8 mouse cellular contexts compared by ENCODE assay signal in genomic region chr14:54924641-54925348, GRCm38 (mm10). TPM values are rescaled to one million over a fixed set of nuclear protein-coding genes. Genes with fewer than 3 reads are reported as not detected.
DNase-seq lines count a peak whose midpoint lies in the region; ATAC-seq and TF ChIP-seq lines count a peak whose summit lies in the region.

No protein-coding gene starts in this region.

- H3K36me3 ChIP-seq in liver, embryonic 14.5 days (replicated peaks; ENCODE audit: control insufficient read depth, insufficient read depth, low read depth), result no peaks in the 10 kb centered on the region
- H3K36me3 ChIP-seq in neural tube, embryonic 13.5 days, result peaks cover 24% of the 10 kb centered on the region

- ATAC-seq in liver, embryonic 14.5 days (ENCODE audit: insufficient read depth), result peak; percentile 83
- peak; percentile 29 for ATAC-seq in neural tube, embryonic 13.5 days (ENCODE audit: low read depth)
- ATAC-seq in CD4-positive, CD25-positive, alpha-beta regulatory T cell, adult 4 months, result no peak

- no peak for TF ChIP-seq CTCF in liver, embryonic 14.5 days (IDR thresholded peaks at IDR 0.05; ENCODE audit: low read depth)

- intact Hi-C loops in heart, postnatal 10 days (cut with DNase I), result loop anchor here (2.0 kb wide), 1 partner anchor 24 kb away; no protein-coding TSS in a partner anchor

- H3K27me3 ChIP-seq in liver, embryonic 14.5 days (ENCODE audit: control insufficient read depth, insufficient read depth, low read length), result peaks cover 43% of the 10 kb centered on the region
- H3K27me3 ChIP-seq in neural tube, embryonic 13.5 days, result peaks cover 3% of the 10 kb centered on the region

- no peak overlapping the region for H3K9ac ChIP-seq in liver, embryonic 14.5 days (replicated peaks)
- peak overlapping the region; percentile 87 for H3K9ac ChIP-seq in neural tube, embryonic 13.5 days

- H3K27ac ChIP-seq in liver, embryonic 14.5 days, result no peak overlapping the region
- peak overlapping the region; percentile 95 for H3K27ac ChIP-seq in neural tube, embryonic 13.5 days (replicated peaks)

- H3K4me2 ChIP-seq in liver, embryonic 14.5 days (ENCODE audit: low read depth), result peak overlapping the region; percentile 42
- peak overlapping the region; percentile 94 for H3K4me2 ChIP-seq in neural tube, embryonic 13.5 days

- peak; percentile 34 for DNase-seq in adrenal gland, adult 2 months
- DNase-seq in adrenal gland, adult 18-20 months (ENCODE audit: low spot score in 2 of 2), result no peak
- DNase-seq in fat pad, adult 2 months (ENCODE audit: extremely low read depth, low read depth, low spot score), result peak; percentile 84
- peak; percentile 78 for DNase-seq in heart, postnatal 10 days
- DNase-seq in liver, embryonic 14.5 days (ENCODE audit: low read depth in 3 of 3, low spot score in 3 of 3), result peak; percentile 27 to 50 (median 31)
- DNase-seq in spleen, adult 12 weeks (ENCODE audit: low spot score), result no peak

- 34% methylated on average over 7 of the region's 7 CpGs for WGBS in liver, embryonic 14.5 days (ENCODE audit: insufficient replicate concordance)
- 11% methylated on average over 7 of the region's 7 CpGs for WGBS in neural tube, embryonic 13.5 days

- peaks cover 8 to 12% of the 10 kb centered on the region in 2 experiments for H3K4me1 ChIP-seq in liver, embryonic 14.5 days (replicated peaks; ENCODE audit: control insufficient read depth in 2 of 2, insufficient read depth in 2 of 2, low read length in 1 of 2)
- peaks cover 39% of the 10 kb centered on the region for H3K4me1 ChIP-seq in neural tube, embryonic 13.5 days (replicated peaks)

- no peak for TF ChIP-seq EP300 in liver, embryonic 14.5 days (IDR thresholded peaks at IDR 0.05; ENCODE audit: low read depth)

- no peak overlapping the region for H3K4me3 ChIP-seq in liver, embryonic 14.5 days (ENCODE audit: insufficient read depth in 1 of 2, low read depth in 2 of 2, low read length in 2 of 2)
- H3K4me3 ChIP-seq in neural tube, embryonic 13.5 days, result peak overlapping the region; percentile 56

- H3K9me3 ChIP-seq in liver, embryonic 14.5 days (ENCODE audit: control insufficient read depth, low read length), result no peaks in the 10 kb centered on the region
- H3K9me3 ChIP-seq in neural tube, embryonic 13.5 days, result peaks cover 12% of the 10 kb centered on the region; the same call in 1 of the 2 replicates

RNA-seq across cellular contexts. Expression of gene Efs, which starts 1.1 kb away (rescaled TPM):
- total RNA-seq in adrenal gland, adult 2 months (2021), result 1 to 10 TPM; 1.9 to 4.9 TPM
- polyA plus RNA-seq in adrenal gland, adult 2 months (2012; rRNA removed), result 7.7 and 11.4 TPM in 2 replicates
- total RNA-seq in adrenal gland, adult 18-20 months (2021), result 1 to 10 TPM; 2.4 to 4.9 TPM
- total RNA-seq in heart, postnatal 10 days (2021), result 1 to 10 TPM; 7.4 TPM
- 0.54 and 0.69 TPM in 2 replicates for polyA plus RNA-seq in liver, embryonic 14.5 days (2012; rRNA removed)
- 0.23 and 0.39 TPM in 2 replicates for polyA plus RNA-seq in liver, embryonic 14.5 days (2014; fragmentation: Nextera tagmentation; extraction: Ambion mirVana)
- 13.8 and 16.0 TPM in 2 replicates for polyA plus RNA-seq in neural tube, embryonic 13.5 days (2015; fragmentation: Nextera tagmentation; extraction: Ambion mirVana)
- not detected for polyA plus RNA-seq in CD4-positive, CD25-positive, alpha-beta regulatory T cell, adult 4 months (2017; shearing (Covaris generic))

RNA-seq across cellular contexts. Expression of gene Il25, which starts 7.7 kb away (rescaled TPM):
- total RNA-seq in adrenal gland, adult 2 months (2021), result not detected
- 0.12 and 0.17 TPM in 2 replicates for polyA plus RNA-seq in adrenal gland, adult 2 months (2012; rRNA removed)
- total RNA-seq in adrenal gland, adult 18-20 months (2021), result not detected
- total RNA-seq in heart, postnatal 10 days (2021), result not detected
- polyA plus RNA-seq in liver, embryonic 14.5 days (2012; rRNA removed), result not detected in 2 replicates
- not detected in 2 replicates for polyA plus RNA-seq in liver, embryonic 14.5 days (2014; fragmentation: Nextera tagmentation; extraction: Ambion mirVana)
- polyA plus RNA-seq in neural tube, embryonic 13.5 days (2015; fragmentation: Nextera tagmentation; extraction: Ambion mirVana), result 1.3 and 1.6 TPM in 2 replicates
- not detected for polyA plus RNA-seq in CD4-positive, CD25-positive, alpha-beta regulatory T cell, adult 4 months (2017; shearing (Covaris generic))

RNA-seq across cellular contexts. Expression of gene Cmtm5, which starts 11.3 kb away (rescaled TPM):
- under 1 TPM in 1 of 2 experiments, not detected in 1; 0.78 TPM for total RNA-seq in adrenal gland, adult 2 months (2021)
- polyA plus RNA-seq in adrenal gland, adult 2 months (2012; rRNA removed), result 1.9 and 2.9 TPM in 2 replicates
- total RNA-seq in adrenal gland, adult 18-20 months (2021), result under 1 TPM in 1 of 2 experiments, not detected in 1; 0.96 TPM
- total RNA-seq in heart, postnatal 10 days (2021), result under 1 TPM in 1 of 2 experiments, not detected in 1; 0.91 TPM
- polyA plus RNA-seq in liver, embryonic 14.5 days (2012; rRNA removed), result 0.04 TPM in 1 of 2 replicates, not detected in the other
- not detected in 2 replicates for polyA plus RNA-seq in liver, embryonic 14.5 days (2014; fragmentation: Nextera tagmentation; extraction: Ambion mirVana)
- polyA plus RNA-seq in neural tube, embryonic 13.5 days (2015; fragmentation: Nextera tagmentation; extraction: Ambion mirVana), result 20.2 and 24.7 TPM in 2 replicates
- not detected for polyA plus RNA-seq in CD4-positive, CD25-positive, alpha-beta regulatory T cell, adult 4 months (2017; shearing (Covaris generic))

RNA-seq across cellular contexts. Expression of gene Slc22a17, which starts 11.9 kb away (rescaled TPM):
- 10 to 100 TPM; 24.9 to 45.1 TPM for total RNA-seq in adrenal gland, adult 2 months (2021)
- 191 and 246 TPM in 2 replicates for polyA plus RNA-seq in adrenal gland, adult 2 months (2012; rRNA removed)
- 10 to 100 TPM; 36.7 to 43.9 TPM for total RNA-seq in adrenal gland, adult 18-20 months (2021)
- total RNA-seq in heart, postnatal 10 days (2021), result 10 to 100 TPM in 1 of 2 experiments, 1 to 10 TPM in 1; 9.6 to 10.8 TPM
- polyA plus RNA-seq in liver, embryonic 14.5 days (2012; rRNA removed), result 4.2 and 5.1 TPM in 2 replicates
- 0.79 and 0.96 TPM in 2 replicates for polyA plus RNA-seq in liver, embryonic 14.5 days (2014; fragmentation: Nextera tagmentation; extraction: Ambion mirVana)
- 153 TPM in 2 replicates for polyA plus RNA-seq in neural tube, embryonic 13.5 days (2015; fragmentation: Nextera tagmentation; extraction: Ambion mirVana)
- 1 to 10 TPM in 1 of 2 experiments, under 1 TPM in 1; 0.71 to 1.1 TPM for polyA plus RNA-seq in CD4-positive, CD25-positive, alpha-beta regulatory T cell, adult 4 months (2017; shearing (Covaris generic))

RNA-seq across cellular contexts. Expression of gene Pabpn1, which starts 32.5 kb away (rescaled TPM):
- 100 to 1,000 TPM; 167 to 196 TPM for total RNA-seq in adrenal gland, adult 2 months (2021)
- 69.3 and 80.4 TPM in 2 replicates for polyA plus RNA-seq in adrenal gland, adult 2 months (2012; rRNA removed)
- total RNA-seq in adrenal gland, adult 18-20 months (2021), result 100 to 1,000 TPM; 137 to 177 TPM
- total RNA-seq in heart, postnatal 10 days (2021), result 100 to 1,000 TPM in 1 of 2 experiments, 10 to 100 TPM in 1; 99.4 to 103 TPM
- polyA plus RNA-seq in liver, embryonic 14.5 days (2012; rRNA removed), result 98.8 and 110 TPM in 2 replicates
- 47.1 and 51.7 TPM in 2 replicates for polyA plus RNA-seq in liver, embryonic 14.5 days (2014; fragmentation: Nextera tagmentation; extraction: Ambion mirVana)
- polyA plus RNA-seq in neural tube, embryonic 13.5 days (2015; fragmentation: Nextera tagmentation; extraction: Ambion mirVana), result 153 and 160 TPM in 2 replicates
- 10 to 100 TPM; 19.6 to 33.9 TPM for polyA plus RNA-seq in CD4-positive, CD25-positive, alpha-beta regulatory T cell, adult 4 months (2017; shearing (Covaris generic))

Comparison
In these comparisons a context has a peak if more than half of its experiments do, and no peak if none do; other contexts are left out.
1. DNase-seq: peak in adrenal gland, adult 2 months (single experiment), fat pad, adult 2 months (single experiment), heart, postnatal 10 days (2 of 2) and liver, embryonic 14.5 days (3 of 3); none in adrenal gland, adult 18-20 months (0 of 2) and spleen, adult 12 weeks (single experiment).